Mouse (Mus musculus) urinary bladder, adult 18-20 months (tissue): Measurements from ENCODE around the gene Tbx10.
"Not testable (repeated sequence)": the region's sequence is repeated elsewhere in the genome, so short reads cannot be mapped to it uniquely, and the experiment has no call there.

Experiments used
- DNase-seq, 2 experiments: peaks; one replicate each; pipeline ENCODE4 v3.0.0; 2022; ENCODE audit warnings: low spot score in 2 of 2, mixed read lengths in 2 of 2

Gene Tbx10

GRCm38 (mm10) chr19:3992416-3992815 is at the start of gene Tbx10:
Tbx10 (plus strand) TSS chr19:3992752.
- DNase-seq: no peak

DNA sequence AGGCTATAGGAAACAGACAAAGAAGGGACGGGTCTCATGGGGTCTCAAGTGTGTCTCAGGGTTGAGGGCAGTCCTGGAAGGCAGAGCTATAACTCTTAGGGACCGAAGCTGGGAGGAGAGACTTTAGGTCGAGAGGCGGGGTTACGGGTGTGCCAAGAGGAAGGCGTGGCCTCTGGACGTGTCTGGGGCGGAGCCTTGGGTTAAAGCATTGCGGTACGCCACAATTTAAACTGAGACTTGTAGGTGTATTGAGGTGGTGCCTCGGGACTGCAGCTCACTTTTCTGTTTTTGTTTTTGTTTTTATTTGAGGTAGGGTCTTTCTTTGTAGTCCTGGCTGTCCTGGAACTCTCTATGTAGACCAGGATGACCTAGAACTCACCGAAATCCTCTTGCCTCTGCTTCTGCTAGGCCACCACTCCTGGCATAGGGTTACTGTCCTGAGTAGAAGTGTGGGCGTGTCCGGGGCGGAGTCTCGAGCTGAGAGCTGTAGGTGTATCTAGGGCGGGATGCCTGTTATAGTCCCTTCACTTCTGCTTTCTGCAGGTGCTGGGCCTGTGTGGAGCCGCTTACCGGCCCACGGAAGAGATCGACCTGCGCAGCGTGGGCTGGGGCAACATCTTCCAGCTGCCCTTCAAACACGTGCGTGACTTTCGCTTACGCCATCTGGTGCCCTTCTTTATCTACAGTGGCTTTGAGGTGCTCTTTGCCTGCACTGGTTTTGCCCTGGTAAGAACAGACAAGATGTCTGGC is 49.4 kb upstream of the Tbx10 start:
- peak in 1 of 2 experiments; percentile 31 for DNase-seq

GRCm38 (mm10) chr19:3945872-3946564 is 46.5 kb upstream of the Tbx10 start:
- DNase-seq: no peak

GRCm38 (mm10) chr19:3946715-3947114 is 45.8 kb upstream of the Tbx10 start:
- DNase-seq: peak in 1 of 2 experiments; percentile 49

DNA sequence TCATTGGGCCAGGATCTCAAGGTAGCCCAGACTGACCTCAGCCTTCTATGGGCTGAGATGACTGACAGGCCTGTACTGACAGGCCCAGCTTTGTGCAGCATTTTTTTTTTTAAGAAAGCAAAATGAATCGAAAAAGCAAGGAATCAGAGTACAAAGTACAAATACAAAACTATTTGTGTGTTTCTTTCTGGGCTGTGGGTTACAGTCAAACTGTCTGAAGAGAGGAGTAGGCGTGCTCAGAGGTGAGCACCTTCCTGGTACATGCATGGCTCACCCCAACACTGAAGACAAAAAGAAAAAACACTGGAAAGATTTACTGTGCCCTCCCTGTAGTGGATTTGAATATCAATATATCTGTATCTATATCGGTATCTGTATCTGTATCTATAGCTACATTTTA is 44.7 kb upstream of the Tbx10 start:
- no peak for DNase-seq

DNA sequence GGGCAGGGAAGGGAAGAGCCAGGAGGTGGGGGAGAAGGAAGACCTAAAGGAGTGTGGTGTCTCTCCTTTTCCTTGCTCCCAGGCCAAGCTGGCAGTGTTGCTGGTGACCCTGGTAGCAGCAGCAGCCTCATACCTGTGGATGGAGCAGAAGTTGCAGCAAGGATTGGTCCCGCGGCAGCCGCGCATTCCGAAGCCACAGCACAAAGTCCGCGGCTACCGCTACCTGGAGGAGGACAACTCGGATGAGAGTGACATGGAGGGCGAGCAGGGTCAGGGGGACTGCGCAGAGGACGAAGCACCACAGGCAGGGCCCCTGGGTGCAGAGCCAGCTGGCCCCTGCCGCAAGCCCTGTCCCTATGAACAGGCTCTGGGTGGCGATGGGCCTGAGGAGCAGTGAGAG is 44.0 kb upstream of the Tbx10 start:
- DNase-seq: no peak

GRCm38 (mm10) chr19:3950331-3950730 is 42.2 kb upstream of the Tbx10 start:
- no peak for DNase-seq

GRCm38 (mm10) chr19:3951461-3951860 is 41.1 kb upstream of the Tbx10 start:
- no peak for DNase-seq

DNA sequence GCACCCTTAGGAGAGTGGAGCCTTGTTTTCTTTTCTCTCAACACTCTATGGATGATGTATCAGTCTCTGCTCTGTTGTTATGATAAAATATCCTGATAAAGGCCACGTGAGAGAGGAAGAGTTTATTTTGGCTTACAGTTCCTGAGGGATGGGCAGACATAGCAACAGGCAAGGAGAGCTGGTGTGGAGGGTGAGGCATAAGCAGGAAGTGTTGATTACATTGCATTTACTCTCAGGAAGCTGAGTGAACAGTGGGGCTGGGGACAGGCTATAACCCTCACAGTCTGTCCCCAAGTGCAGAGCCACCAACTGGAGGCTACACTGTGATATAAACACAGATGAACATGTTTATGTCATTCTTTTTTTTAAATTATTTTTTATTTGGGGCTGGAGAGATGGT is 40.5 kb upstream of the Tbx10 start:
- no peak for DNase-seq

- no peak for DNase-seq
Measured at GRCm38 (mm10) chr19:3955033-3955432, 37.5 kb upstream of the Tbx10 start.

- DNase-seq: no peak
Measured at GRCm38 (mm10) chr19:3955804-3956203, 36.7 kb upstream of the Tbx10 start.

GRCm38 (mm10) chr19:3957296-3958036 is 35.1 kb upstream of the Tbx10 start:
- not testable (repeated sequence) for DNase-seq

DNA sequence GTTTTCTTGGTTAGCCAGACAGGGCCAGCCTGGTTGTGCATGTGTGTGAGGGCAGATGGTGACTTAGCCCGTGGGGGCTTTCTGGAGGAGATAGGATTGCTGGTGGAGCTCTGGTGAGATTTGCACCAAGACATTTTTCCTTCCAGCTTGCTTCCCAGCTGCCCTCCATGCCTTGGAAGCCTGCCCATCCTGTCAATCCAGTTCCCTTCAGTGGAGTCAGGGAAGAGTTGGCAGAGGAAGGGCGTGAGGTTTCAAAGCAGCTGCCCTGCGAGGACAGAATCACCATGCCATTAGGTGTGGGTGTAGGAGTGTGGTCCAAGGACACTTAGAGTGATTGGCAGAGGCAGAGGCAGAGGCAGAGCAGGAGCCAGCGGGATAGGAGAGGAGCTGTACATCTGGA is 34.1 kb upstream of the Tbx10 start, which contains the start of gene Aldh3b3:
Aldh3b3 (plus strand) TSS at position 176 of the 400 bp plus-strand sequence.
- no peak for DNase-seq

GRCm38 (mm10) chr19:3959030-3959429 is 33.5 kb upstream of the Tbx10 start:
- DNase-seq: no peak

- DNase-seq: peak in 1 of 2 experiments; percentile 52
Measured at GRCm38 (mm10) chr19:3960211-3960610, 32.3 kb upstream of the Tbx10 start.

- DNase-seq: not testable (repeated sequence)
Measured at GRCm38 (mm10) chr19:3961805-3962204, 30.7 kb upstream of the Tbx10 start.

DNA sequence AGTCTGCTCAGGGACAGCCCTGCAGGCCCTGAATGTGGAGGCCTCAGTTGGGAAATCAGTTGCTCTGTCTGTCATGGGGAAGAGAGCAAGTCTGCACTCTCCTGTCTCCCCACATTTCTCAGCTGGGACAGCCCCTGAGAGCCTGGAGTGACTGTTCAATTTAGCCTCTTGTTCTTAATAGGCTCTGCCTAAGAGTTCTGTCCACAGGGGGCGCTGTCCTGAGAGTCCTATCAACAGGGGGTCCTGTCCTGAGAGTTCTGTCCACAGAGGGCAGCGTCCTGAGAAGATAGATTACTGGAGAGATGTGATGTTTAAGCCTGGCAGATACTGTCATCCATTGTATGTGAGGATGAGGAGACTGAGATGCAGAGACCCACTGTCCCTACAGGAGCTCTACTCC is 30.1 kb upstream of the Tbx10 start:
- DNase-seq: no peak

DNA sequence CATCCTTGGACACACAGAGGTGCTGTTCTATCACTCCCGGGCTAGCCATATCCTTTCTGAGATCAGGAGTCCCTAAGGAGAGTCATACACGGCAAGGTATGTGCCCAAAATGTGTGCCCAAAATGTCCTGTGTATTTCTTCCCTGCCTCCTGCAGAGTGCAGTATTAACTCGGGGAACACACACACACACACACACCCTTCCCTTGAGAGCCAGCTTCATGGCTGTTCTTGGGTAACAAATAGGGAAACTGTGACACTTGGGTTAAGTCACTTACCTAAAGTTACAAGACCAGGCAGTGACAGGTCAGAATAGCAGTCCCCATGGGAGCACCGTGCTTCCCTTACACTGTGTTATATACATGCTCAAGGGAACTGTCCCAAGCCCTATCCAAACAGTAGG is 28.5 kb upstream of the Tbx10 start:
- DNase-seq: no peak

DNA sequence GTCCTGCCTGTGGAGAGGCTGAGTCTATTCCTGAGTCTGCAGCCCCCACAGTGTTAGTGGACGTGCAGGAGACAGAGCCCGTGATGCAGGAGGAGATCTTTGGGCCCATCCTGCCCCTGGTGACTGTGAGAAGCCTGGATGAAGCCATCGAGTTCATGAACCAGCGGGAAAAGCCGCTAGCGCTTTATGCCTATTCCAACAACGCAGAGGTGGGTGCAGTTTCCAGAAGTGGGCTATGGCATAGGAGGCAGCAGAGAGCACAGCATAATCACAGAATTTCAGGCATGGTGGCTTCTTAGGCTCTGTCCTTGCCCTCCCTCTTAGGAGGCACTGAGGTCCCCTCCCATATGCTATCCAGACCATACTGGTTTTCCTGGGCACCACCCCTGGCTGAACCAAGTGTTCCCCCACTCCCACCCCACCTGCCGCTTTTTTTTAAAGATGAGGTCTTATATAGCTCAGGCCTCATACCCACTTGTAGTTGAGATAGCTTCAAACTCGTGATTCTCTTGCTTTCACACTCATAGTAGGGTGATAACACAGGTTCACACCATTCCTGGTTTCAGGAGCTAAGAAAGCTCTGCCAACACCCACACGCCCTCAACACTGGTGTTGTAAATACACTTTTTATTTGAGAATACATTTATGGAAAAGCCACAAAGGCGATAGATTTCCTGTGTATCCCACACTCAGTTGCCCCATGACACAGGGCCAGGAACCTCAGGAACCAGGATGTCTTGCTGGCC is 26.0 kb upstream of the Tbx10 start:
- no peak for DNase-seq

- no peak for DNase-seq
Measured at GRCm38 (mm10) chr19:3967258-3967657, 25.3 kb upstream of the Tbx10 start.

GRCm38 (mm10) chr19:3972229-3972628 is 20.3 kb upstream of the Tbx10 start, which contains the start of gene Aldh3b2:
Aldh3b2 (plus strand) TSS chr19:3972328.
- peak; percentile 53 to 83 for DNase-seq

DNA sequence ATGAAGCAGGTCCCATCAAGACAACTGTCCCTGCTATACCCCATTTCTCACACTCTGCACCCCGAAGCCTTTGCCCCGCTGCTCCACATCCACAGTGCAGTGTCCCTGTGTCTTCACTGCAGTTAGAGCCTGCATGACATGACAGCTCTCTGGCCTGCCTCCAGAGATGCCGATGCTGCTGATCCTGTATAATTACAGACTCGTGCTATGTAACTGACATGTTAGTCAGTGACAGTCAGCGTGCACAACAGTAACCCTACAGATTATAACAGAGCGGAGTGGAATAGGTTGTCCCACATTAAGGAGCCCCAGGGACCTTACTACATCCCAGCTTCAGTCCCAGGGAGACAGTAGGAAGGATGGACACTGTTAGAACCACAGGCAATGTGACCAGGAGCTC is 17.9 kb upstream of the Tbx10 start:
- not testable (repeated sequence) for DNase-seq
